Mouse (Mus musculus): ENCODE results near the gene Nhsl1. TPM values are rescaled to one million over a fixed set of nuclear protein-coding genes. Genes with fewer than 3 reads are reported as not detected.

Gene Nhsl1
- polyA plus RNA-seq, 2 experiments, result 0.50 to 0.64 TPM

GRCm38 (mm10) chr10:18526851-18527675 is 208.3 kb downstream of the Nhsl1 start:
- no peak for ATAC-seq (ENCODE audit: insufficient read depth)
- Histone ChIP-seq H3K4me3 (ENCODE audit: insufficient read depth in 1 of 2, low read depth in 2 of 2, low read length in 2 of 2) (no peak overlapping the region), H3K27me3 (ENCODE audit: control insufficient read depth, insufficient read depth, low read length) (no peaks in the 10 kb centered on the region), H3K4me2 (ENCODE audit: low read depth) (no peak overlapping the region), H3K36me3 (replicated peaks; ENCODE audit: control insufficient read depth, insufficient read depth, low read depth) (no peaks in the 10 kb centered on the region), H3K27ac (no peak overlapping the region), H3K4me1 (replicated peaks; ENCODE audit: control insufficient read depth in 2 of 2, insufficient read depth in 2 of 2, low read length in 1 of 2) (0 out of 4 replicates have a peak, but pooled peaks cover 0 to 2% of the 10 kb centered on the region in 2 experiments), H3K9ac (replicated peaks) (no peak overlapping the region), H3K9me3 (ENCODE audit: control insufficient read depth, low read length) (no peaks in the 10 kb centered on the region)
- TF ChIP-seq CTCF (IDR thresholded peaks at IDR 0.05; ENCODE audit: low read depth), result no peak
- TF ChIP-seq EP300 (IDR thresholded peaks at IDR 0.05; ENCODE audit: low read depth), result no peak
- WGBS (ENCODE audit: insufficient replicate concordance), result 48% methylated on average over 20 of the region's 20 CpGs
- no peak for DNase-seq (ENCODE audit: low read depth in 3 of 3, low spot score in 3 of 3)

GRCm38 (mm10) chr10:18527766-18528165 is 209.0 kb downstream of the Nhsl1 start:
- Histone ChIP-seq H3K9ac (replicated peaks) (no peak overlapping the region), H3K27ac (no peak overlapping the region), H3K9me3 (ENCODE audit: control insufficient read depth, low read length) (no peaks in the 10 kb centered on the region), H3K36me3 (replicated peaks; ENCODE audit: control insufficient read depth, insufficient read depth, low read depth) (no peaks in the 10 kb centered on the region), H3K4me3 (ENCODE audit: insufficient read depth in 1 of 2, low read depth in 2 of 2, low read length in 2 of 2) (no peak overlapping the region), H3K4me2 (ENCODE audit: low read depth) (no peak overlapping the region), H3K27me3 (ENCODE audit: control insufficient read depth, insufficient read depth, low read length) (no peaks in the 10 kb centered on the region), H3K4me1 (replicated peaks; ENCODE audit: control insufficient read depth in 2 of 2, insufficient read depth in 2 of 2, low read length in 1 of 2) (0 out of 4 replicates have a peak, but pooled peaks cover 0 to 2% of the 10 kb centered on the region in 2 experiments)
- DNase-seq (ENCODE audit: low read depth in 3 of 3, low spot score in 3 of 3) (no peak), ATAC-seq (ENCODE audit: insufficient read depth) (no peak)
- WGBS (ENCODE audit: insufficient replicate concordance), result 52% methylated on average over 7 of the region's 7 CpGs
- no peak for TF ChIP-seq CTCF (IDR thresholded peaks at IDR 0.05; ENCODE audit: low read depth)
- no peak for TF ChIP-seq EP300 (IDR thresholded peaks at IDR 0.05; ENCODE audit: low read depth)

GRCm38 (mm10) chr10:18528475-18528874 is 209.7 kb downstream of the Nhsl1 start:
- DNase-seq (ENCODE audit: low read depth in 3 of 3, low spot score in 3 of 3) (no peak), ATAC-seq (ENCODE audit: insufficient read depth) (no peak)
- Histone ChIP-seq H3K4me2 (ENCODE audit: low read depth) (no peak overlapping the region), H3K36me3 (replicated peaks; ENCODE audit: control insufficient read depth, insufficient read depth, low read depth) (no peaks in the 10 kb centered on the region), H3K4me1 (replicated peaks; ENCODE audit: control insufficient read depth in 2 of 2, insufficient read depth in 2 of 2, low read length in 1 of 2) (0 out of 4 replicates have a peak, but pooled peaks cover 0 to 2% of the 10 kb centered on the region in 2 experiments), H3K9me3 (ENCODE audit: control insufficient read depth, low read length) (no peaks in the 10 kb centered on the region), H3K9ac (replicated peaks) (no peak overlapping the region), H3K27ac (no peak overlapping the region), H3K27me3 (ENCODE audit: control insufficient read depth, insufficient read depth, low read length) (no peaks in the 10 kb centered on the region), H3K4me3 (ENCODE audit: insufficient read depth in 1 of 2, low read depth in 2 of 2, low read length in 2 of 2) (no peak overlapping the region)
- WGBS (ENCODE audit: insufficient replicate concordance), result 42% methylated on average over 5 of the region's 5 CpGs
- TF ChIP-seq CTCF (IDR thresholded peaks at IDR 0.05; ENCODE audit: low read depth) (peak; percentile 44), EP300 (IDR thresholded peaks at IDR 0.05; ENCODE audit: low read depth) (no peak)

GRCm38 (mm10) chr10:18529177-18529576 is 210.4 kb downstream of the Nhsl1 start:
- Histone ChIP-seq H3K4me3 (ENCODE audit: insufficient read depth in 1 of 2, low read depth in 2 of 2, low read length in 2 of 2) (no peak overlapping the region), H3K4me2 (ENCODE audit: low read depth) (no peak overlapping the region), H3K27me3 (ENCODE audit: control insufficient read depth, insufficient read depth, low read length) (no peaks in the 10 kb centered on the region), H3K9ac (replicated peaks) (no peak overlapping the region), H3K4me1 (replicated peaks; ENCODE audit: control insufficient read depth in 2 of 2, insufficient read depth in 2 of 2, low read length in 1 of 2) (0 out of 4 replicates have a peak, but pooled peaks cover 0 to 2% of the 10 kb centered on the region in 2 experiments), H3K36me3 (replicated peaks; ENCODE audit: control insufficient read depth, insufficient read depth, low read depth) (no peaks in the 10 kb centered on the region), H3K9me3 (ENCODE audit: control insufficient read depth, low read length) (no peaks in the 10 kb centered on the region), H3K27ac (no peak overlapping the region)
- DNase-seq (ENCODE audit: low read depth in 3 of 3, low spot score in 3 of 3) (no peak), ATAC-seq (ENCODE audit: insufficient read depth) (no peak)
- TF ChIP-seq CTCF (IDR thresholded peaks at IDR 0.05; ENCODE audit: low read depth), result no peak
- no peak for TF ChIP-seq EP300 (IDR thresholded peaks at IDR 0.05; ENCODE audit: low read depth)
- 48% methylated on average over 4 of the region's 4 CpGs for WGBS (ENCODE audit: insufficient replicate concordance)

- no peak overlapping the region for H3K4me2 ChIP-seq (ENCODE audit: low read depth)
Measured at GRCm38 (mm10) chr10:18530161-18530560, 211.4 kb downstream of the Nhsl1 start.

More at GRCm38 (mm10) chr10:18530161-18530560, 211.4 kb downstream of the Nhsl1 start:
- Histone ChIP-seq H3K36me3 (replicated peaks; ENCODE audit: control insufficient read depth, insufficient read depth, low read depth) (no peaks in the 10 kb centered on the region), H3K27ac (no peak overlapping the region), H3K4me3 (ENCODE audit: insufficient read depth in 1 of 2, low read depth in 2 of 2, low read length in 2 of 2) (no peak overlapping the region), H3K4me1 (replicated peaks; ENCODE audit: control insufficient read depth in 2 of 2, insufficient read depth in 2 of 2, low read length in 1 of 2) (0 out of 4 replicates have a peak, but pooled peaks cover 0 to 2% of the 10 kb centered on the region in 2 experiments), H3K27me3 (ENCODE audit: control insufficient read depth, insufficient read depth, low read length) (no peaks in the 10 kb centered on the region), H3K9me3 (ENCODE audit: control insufficient read depth, low read length) (no peaks in the 10 kb centered on the region), H3K9ac (replicated peaks) (no peak overlapping the region)
- no peak for DNase-seq (ENCODE audit: low read depth in 3 of 3, low spot score in 3 of 3)
- ATAC-seq (ENCODE audit: insufficient read depth), result no peak
- 73% methylated on average over 4 of the region's 4 CpGs for WGBS (ENCODE audit: insufficient replicate concordance)
- TF ChIP-seq CTCF (IDR thresholded peaks at IDR 0.05; ENCODE audit: low read depth) (no peak), EP300 (IDR thresholded peaks at IDR 0.05; ENCODE audit: low read depth) (no peak)

Data from liver, embryonic 14.5 days (tissue).